ENCODE assay signal across 8 mouse cellular contexts in genomic region chr3:157533964-157534785, GRCm38 (mm10). TPM values are rescaled to one million over a fixed set of nuclear protein-coding genes. Genes with fewer than 3 reads are reported as not detected.
DNase-seq lines count a peak whose midpoint lies in the region; ATAC-seq and TF ChIP-seq lines count a peak whose summit lies in the region.

Gene Zranb2 (plus strand): TSS chr3:157534160.

- peaks cover 22% of the 10 kb centered on the region for H3K27me3 ChIP-seq in hindbrain, embryonic 16.5 days (replicated peaks; ENCODE audit: control insufficient read depth, insufficient read depth, low read length)

- no peak for TF ChIP-seq CTCF in gastrocnemius, adult 2 months (IDR thresholded peaks at IDR 0.05)
- TF ChIP-seq CTCF in left cerebral cortex, adult 2 months (IDR thresholded peaks at IDR 0.05) = no peak

- intact Hi-C loops in gastrocnemius, adult 2 months (cut with DNase I) = loop anchor here (10.0 kb wide), 1 partner anchor 501 kb away; the partner anchor contains the start of genes Lrrc40 and Srsf11
- intact Hi-C loops in left cerebral cortex, adult 2 months (cut with DNase I) = no loop called here

- H3K9ac ChIP-seq in hindbrain, embryonic 16.5 days (ENCODE audit: low read depth, low read length) = peak within 1 kb of the TSS; percentile 87

- WGBS in hindbrain, embryonic 16.5 days = under 1% methylated on average over 89 of the region's 91 CpGs
- WGBS in macrophage (ENCODE audit: missing documents) = under 1% methylated on average over 86 of the region's 91 CpGs

- no peaks in the 10 kb centered on the region for H3K9me3 ChIP-seq in hindbrain, embryonic 16.5 days (ENCODE audit: control insufficient read depth, low read length)

- peaks cover 4% of the 10 kb centered on the region; the same call in 1 of the 2 replicates for H3K36me3 ChIP-seq in hindbrain, embryonic 16.5 days (ENCODE audit: control insufficient read depth, insufficient read depth, low read length)
- H3K36me3 ChIP-seq in macrophage (ENCODE audit: inconsistent target) = peaks cover 7% of the 10 kb centered on the region

- peak; percentile 87 for ATAC-seq in activated CD4-positive, CD25-positive, alpha-beta regulatory T cell, adult 4 months
- ATAC-seq in common myeloid progenitor, adult 5-6 weeks (replicated peaks; ENCODE audit: low read depth, poor library complexity, severe bottlenecking) = peak; percentile 84
- peak; percentile 97 for ATAC-seq in hindbrain, embryonic 16.5 days

- H3K4me3 ChIP-seq in gastrocnemius, adult 2 months = peak within 1 kb of the TSS; percentile 97
- peak within 1 kb of the TSS; percentile 84 for H3K4me3 ChIP-seq in hindbrain, embryonic 16.5 days (ENCODE audit: low read length)
- peak within 1 kb of the TSS; percentile 79 for H3K4me3 ChIP-seq in left cerebral cortex, adult 2 months
- H3K4me3 ChIP-seq in macrophage (ENCODE audit: inconsistent target) = peak within 1 kb of the TSS; percentile 82

- peak; percentile 97 for DNase-seq in gastrocnemius, adult 2 months
- peak; percentile 93 to 94 for DNase-seq in left cerebral cortex, adult 2 months (ENCODE audit: extremely low spot score in 1 of 2, low spot score in 2 of 2)
- DNase-seq in retina, postnatal 7 days (ENCODE audit: low read depth, low spot score) = peak; percentile 93
- DNase-seq in urinary bladder, adult 18-20 months (ENCODE audit: low spot score in 2 of 2) = peak; percentile 88

- H3K27ac ChIP-seq in gastrocnemius, adult 2 months = peak within 1 kb of the TSS; percentile 99
- peak within 1 kb of the TSS; percentile 99 for H3K27ac ChIP-seq in hindbrain, embryonic 16.5 days (ENCODE audit: low read depth, low read length)
- peak within 1 kb of the TSS; percentile 98 for H3K27ac ChIP-seq in left cerebral cortex, adult 2 months
- H3K27ac ChIP-seq in macrophage = peak within 1 kb of the TSS; percentile 78

- H3K4me1 ChIP-seq in hindbrain, embryonic 16.5 days (ENCODE audit: control insufficient read depth, insufficient read depth, low read depth, low read length) = peaks cover 8% of the 10 kb centered on the region

- H3K79me2 ChIP-seq in macrophage (ENCODE audit: inconsistent target) = peaks cover 45% of the 10 kb centered on the region

- H3K4me2 ChIP-seq in hindbrain, embryonic 16.5 days (ENCODE audit: low read length) = peak within 1 kb of the TSS; percentile 58

RNA-seq across cellular contexts. Expression of gene Zranb2, which starts in this region (rescaled TPM):
- polyA plus RNA-seq in activated CD4-positive, CD25-positive, alpha-beta regulatory T cell, adult 4 months (2017; shearing (Covaris generic)) = 10 to 100 TPM; 63.6 to 69.8 TPM
- 261 and 353 TPM in 2 replicates for total RNA-seq in common myeloid progenitor, adult 5-6 weeks (2017)
- 10 to 100 TPM; 52.0 to 60.5 TPM for total RNA-seq in gastrocnemius, adult 2 months (2021)
- polyA plus RNA-seq in hindbrain, embryonic 16.5 days (2015; fragmentation: Nextera tagmentation; extraction: Ambion mirVana) = 91.8 and 96.4 TPM in 2 replicates
- total RNA-seq in left cerebral cortex, adult 2 months (2021) = 100 to 1,000 TPM; 151 to 161 TPM
- total RNA-seq in macrophage (2018; cell fraction: chromatin; rRNA removed) = 100 to 1,000 TPM; 155 to 354 (median 239) TPM
- total RNA-seq in macrophage (2018; cell fraction: cytosol; rRNA removed) = 10 to 100 TPM; 28.6 to 55.6 (median 39.9) TPM
- total RNA-seq in macrophage (2018; cell fraction: nucleus; rRNA removed) = 100 to 1,000 TPM in 25 of 26 experiments, 10 to 100 TPM in 1; 96.3 to 305 (median 146) TPM
- 39.5 to 91.8 TPM (median 48.6 TPM) in 3 replicates for polyA plus RNA-seq in macrophage (2018)

Comparison
In these comparisons a context has a peak if more than half of its experiments do, and no peak if none do; other contexts are left out.
1. Peak in every context shown above with its lines: DNase-seq, ATAC-seq, H3K4me3 ChIP-seq and H3K27ac ChIP-seq.